Mouse (Mus musculus) erythroblast, embryonic 14.5 days (primary cell): ENCODE data around the gene Foxo3. TPM values are rescaled to one million over a fixed set of nuclear protein-coding genes. Genes with fewer than 3 reads are reported as not detected.
A peak's percentile ranks its signal among the peaks of the same experiment; 100 is the strongest.

Experiments used
- H3K27me3 ChIP-seq: 2 replicates; pipeline ENCODE4 v1.6.1; 2012; ENCODE audit warnings: inconsistent platforms; ENCODE audit not compliant: control insufficient read depth
- H3K36me3 ChIP-seq: 2 replicates; pipeline ENCODE4 v1.6.1; 2012; ENCODE audit warnings: mild to moderate bottlenecking, inconsistent platforms; ENCODE audit not compliant: control insufficient read depth
- H3K4me1 ChIP-seq: 2 replicates; pipeline ENCODE4 v1.6.1; 2012; ENCODE audit warnings: inconsistent platforms; ENCODE audit not compliant: control insufficient read depth
- H3K4me3 ChIP-seq: replicated peaks from 2 replicates; pipeline ENCODE3; 2012; ENCODE audit warnings: moderate library complexity, mild to moderate bottlenecking, inconsistent platforms
- H3K9me3 ChIP-seq: 2 replicates; pipeline ENCODE4 v1.6.1; 2012; ENCODE audit warnings: low read length, inconsistent platforms, mixed read lengths; ENCODE audit not compliant: control insufficient read depth
- GATA1 ChIP-seq: IDR thresholded peaks from 2 replicates; pipeline ENCODE4 v1.6.1; 2012; ENCODE audit warnings: low read length, inconsistent platforms, mixed read lengths
- TAL1 ChIP-seq: IDR thresholded peaks from 3 replicates; pipeline ENCODE4 v1.6.1; 2012; ENCODE audit warnings: low read length, inconsistent platforms, mixed read lengths
- polyA plus RNA-seq: library from polyadenylated mRNA; stranded (reverse); fragments of >175 nt; gene quantifications from 2 replicates; pipeline ENCODE4 v1.2.3, GENCODE M21; 2012

Foxo3 gene
- polyA plus RNA-seq, 1 experiment: 19.0 TPM

GRCm38 (mm10) chr10:42204768-42205412 lies 71.7 kb downstream of the Foxo3 start:
- Histone ChIP-seq H3K27me3 (no peaks in the 10 kb centered on the region), H3K4me1 (peaks cover 63% of the 10 kb centered on the region), H3K36me3 (peaks cover 96% of the 10 kb centered on the region), H3K4me3 (no peak overlapping the region), H3K9me3 (no peaks in the 10 kb centered on the region)
- TF ChIP-seq GATA1: no peak
- no peak for TF ChIP-seq TAL1

GRCm38 (mm10) chr10:42203321-42204155 lies 73.0 kb downstream of the Foxo3 start:
- peaks cover 95% of the 10 kb centered on the region for H3K36me3 ChIP-seq
- no peak for TF ChIP-seq GATA1
- TF ChIP-seq TAL1: no peak
- H3K4me3 ChIP-seq: no peak overlapping the region
- H3K9me3 ChIP-seq: no peaks in the 10 kb centered on the region
- peaks cover 72% of the 10 kb centered on the region for H3K4me1 ChIP-seq
- no peaks in the 10 kb centered on the region for H3K27me3 ChIP-seq

- TF ChIP-seq TAL1 (no peak), GATA1 (no peak)
- Histone ChIP-seq H3K4me3 (no peak overlapping the region), H3K9me3 (peaks cover 3% of the 10 kb centered on the region), H3K4me1 (peaks cover 72% of the 10 kb centered on the region), H3K27me3 (no peaks in the 10 kb centered on the region; the same call in 1 of the 2 replicates), H3K36me3 (peaks cover 95% of the 10 kb centered on the region)
Observed at GRCm38 (mm10) chr10:42202561-42202960, 74.0 kb downstream of the Foxo3 start.

- TF ChIP-seq GATA1: 0 out of 2 replicates have a peak, but pooled peaks have one; percentile 18
- no peak for TF ChIP-seq TAL1
- Histone ChIP-seq H3K36me3 (peaks cover 96% of the 10 kb centered on the region), H3K27me3 (peaks cover 4% of the 10 kb centered on the region; the same call in 1 of the 2 replicates), H3K4me3 (no peak overlapping the region), H3K9me3 (peaks cover 12% of the 10 kb centered on the region), H3K4me1 (peaks cover 77% of the 10 kb centered on the region)
Observed at GRCm38 (mm10) chr10:42199472-42199871, 77.1 kb downstream of the Foxo3 start.

GRCm38 (mm10) chr10:42198682-42199081 lies 77.9 kb downstream of the Foxo3 start:
- Histone ChIP-seq H3K36me3 (peaks cover 96% of the 10 kb centered on the region), H3K4me1 (peaks cover 80% of the 10 kb centered on the region), H3K27me3 (peaks cover 4% of the 10 kb centered on the region; the same call in 1 of the 2 replicates), H3K9me3 (peaks cover 12% of the 10 kb centered on the region), H3K4me3 (no peak overlapping the region)
- TF ChIP-seq TAL1 (no peak), GATA1 (no peak)

GRCm38 (mm10) chr10:42194784-42195183 lies 81.8 kb downstream of the Foxo3 start:
- peaks cover 12% of the 10 kb centered on the region for H3K9me3 ChIP-seq
- TF ChIP-seq TAL1 (no peak), GATA1 (no peak)
- no peak overlapping the region for H3K4me3 ChIP-seq
- H3K27me3 ChIP-seq: peaks cover 4% of the 10 kb centered on the region; the same call in 1 of the 2 replicates
- H3K4me1 ChIP-seq: peaks cover 83% of the 10 kb centered on the region
- H3K36me3 ChIP-seq: peaks cover 100% of the 10 kb centered on the region

GRCm38 (mm10) chr10:42193981-42194380 lies 82.6 kb downstream of the Foxo3 start:
- Histone ChIP-seq H3K4me3 (no peak overlapping the region), H3K27me3 (peaks cover 4% of the 10 kb centered on the region; the same call in 1 of the 2 replicates), H3K4me1 (peaks cover 81% of the 10 kb centered on the region), H3K36me3 (peaks cover 100% of the 10 kb centered on the region), H3K9me3 (peaks cover 12% of the 10 kb centered on the region)
- TF ChIP-seq TAL1 (no peak), GATA1 (no peak)

GRCm38 (mm10) chr10:42192951-42193350 lies 83.6 kb downstream of the Foxo3 start:
- Histone ChIP-seq H3K27me3 (peaks cover 4% of the 10 kb centered on the region; the same call in 1 of the 2 replicates), H3K36me3 (peaks cover 100% of the 10 kb centered on the region), H3K4me1 (peaks cover 77% of the 10 kb centered on the region), H3K4me3 (no peak overlapping the region), H3K9me3 (peaks cover 12% of the 10 kb centered on the region)
- TF ChIP-seq TAL1 (no peak), GATA1 (no peak)

- Histone ChIP-seq H3K36me3 (peaks cover 100% of the 10 kb centered on the region), H3K9me3 (no peaks in the 10 kb centered on the region), H3K4me3 (no peak overlapping the region), H3K27me3 (no peaks in the 10 kb centered on the region), H3K4me1 (peaks cover 54% of the 10 kb centered on the region)
- TF ChIP-seq GATA1: no peak
- no peak for TF ChIP-seq TAL1
Observed at GRCm38 (mm10) chr10:42189674-42190434, 86.7 kb downstream of the Foxo3 start.
